Mouse (Mus musculus): Measurements from ENCODE around the gene Brd7. TPM values are rescaled to one million over a fixed set of nuclear protein-coding genes. Genes with fewer than 3 reads are reported as not detected.

The Brd7 gene
- polyA plus RNA-seq, 1 experiment from 2014 or later, result 74.4 TPM

DNA sequence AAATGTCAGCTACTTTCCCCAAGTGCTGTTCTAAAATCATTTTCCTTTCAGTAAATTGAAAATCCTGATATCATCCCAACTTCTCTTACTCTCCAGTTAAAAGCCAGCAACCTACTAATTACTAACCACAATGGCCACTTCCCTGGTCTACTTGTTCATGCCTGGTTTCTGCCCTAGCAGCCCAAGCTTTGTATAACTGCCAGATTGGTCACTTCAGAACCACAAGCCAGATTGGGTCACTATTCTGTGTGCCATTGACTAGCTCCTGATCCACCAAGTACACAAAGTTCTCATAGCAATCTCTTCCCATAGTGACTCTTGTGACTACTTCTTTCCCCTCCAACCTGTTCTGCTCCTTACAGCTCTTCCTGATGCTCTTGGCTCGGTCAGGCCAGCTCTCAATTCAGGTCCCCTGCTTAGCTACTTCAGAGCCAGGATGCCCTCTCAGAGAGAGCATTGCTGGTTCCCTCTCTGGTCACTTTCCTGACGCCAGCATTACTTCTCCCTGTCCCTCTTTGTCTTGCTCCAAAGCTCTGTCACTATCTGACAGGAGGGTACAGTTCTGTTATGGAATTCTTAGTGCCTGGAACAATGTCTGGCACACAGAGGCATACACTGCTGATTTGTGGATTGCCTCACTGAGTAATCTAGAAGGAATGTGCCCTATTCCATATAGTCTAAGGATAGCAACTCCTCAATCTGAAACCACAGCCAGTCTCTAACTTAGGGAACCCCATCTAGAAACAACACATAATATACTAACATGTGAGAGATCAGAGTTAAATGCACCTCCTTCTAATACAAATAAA lies 21.9 kb downstream of the Brd7 start:
- peaks cover 95% of the 10 kb centered on the region for H3K36me3 ChIP-seq
- no peak for ATAC-seq (replicated peaks; ENCODE audit: low FRiP score)
- no peak overlapping the region for H3K9ac ChIP-seq
- H3K27ac ChIP-seq, result no peak overlapping the region
- no peak overlapping the region for H3K4me2 ChIP-seq
- no peaks in the 10 kb centered on the region for H3K9me3 ChIP-seq (replicated peaks)
- 92% methylated on average over 2 of the region's 2 CpGs for WGBS
- no peaks in the 10 kb centered on the region for H3K27me3 ChIP-seq
- H3K4me1 ChIP-seq, result no peaks in the 10 kb centered on the region
- no peak overlapping the region for H3K4me3 ChIP-seq (replicated peaks)

DNA sequence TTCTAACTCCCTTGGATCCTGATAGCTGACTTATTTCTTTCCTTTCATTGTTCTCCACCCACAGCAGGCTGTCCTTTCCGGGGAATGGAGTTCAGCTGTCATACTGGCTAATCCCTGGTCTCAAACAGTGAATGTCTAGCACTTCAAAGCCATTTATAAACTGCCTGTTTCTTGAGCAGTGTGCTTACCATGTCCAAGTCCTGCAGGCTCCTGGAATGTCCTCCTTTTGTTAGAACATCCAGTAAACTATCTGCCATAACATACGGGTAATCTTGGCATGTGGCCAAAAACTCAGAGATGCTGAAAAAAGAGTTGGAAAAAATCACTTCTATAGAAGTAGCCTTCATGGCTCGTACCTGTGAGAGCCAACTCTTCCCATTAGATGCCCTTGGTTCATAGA lies 22.8 kb downstream of the Brd7 start:
- Histone ChIP-seq H3K27me3 (no peaks in the 10 kb centered on the region), H3K4me1 (no peaks in the 10 kb centered on the region), H3K27ac (no peak overlapping the region), H3K9ac (no peak overlapping the region), H3K4me3 (replicated peaks) (no peak overlapping the region), H3K9me3 (replicated peaks) (no peaks in the 10 kb centered on the region), H3K36me3 (peaks cover 95% of the 10 kb centered on the region), H3K4me2 (no peak overlapping the region)
- 67% methylated on average over 3 of the region's 3 CpGs for WGBS
- ATAC-seq (replicated peaks; ENCODE audit: low FRiP score), result no peak

DNA sequence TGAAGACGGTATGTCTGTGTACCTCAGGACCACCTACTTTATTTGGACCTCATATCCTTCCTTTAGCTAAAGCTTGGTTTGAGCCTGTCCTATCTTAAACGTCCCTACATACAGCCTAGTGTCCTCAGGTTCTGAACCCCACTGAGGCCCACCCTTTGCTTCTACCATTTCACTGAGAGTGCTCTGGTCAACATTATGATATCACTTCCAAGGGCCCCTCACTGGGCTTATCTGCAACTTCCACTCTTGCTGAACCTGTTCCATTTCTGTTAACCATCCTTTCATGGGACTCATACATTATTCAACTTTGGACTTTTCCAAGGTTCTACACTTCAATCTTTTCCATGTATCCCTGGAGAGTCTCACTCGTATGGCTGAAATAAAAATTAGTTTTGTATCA lies 27.0 kb downstream of the Brd7 start:
- Histone ChIP-seq H3K9me3 (replicated peaks) (no peaks in the 10 kb centered on the region), H3K9ac (no peak overlapping the region), H3K4me2 (no peak overlapping the region), H3K36me3 (peaks cover 97% of the 10 kb centered on the region), H3K27ac (no peak overlapping the region), H3K4me1 (no peaks in the 10 kb centered on the region), H3K27me3 (no peaks in the 10 kb centered on the region), H3K4me3 (replicated peaks) (no peak overlapping the region)
- 85% methylated on average over 3 of the region's 3 CpGs for WGBS
- ATAC-seq (replicated peaks; ENCODE audit: low FRiP score), result no peak

DNA sequence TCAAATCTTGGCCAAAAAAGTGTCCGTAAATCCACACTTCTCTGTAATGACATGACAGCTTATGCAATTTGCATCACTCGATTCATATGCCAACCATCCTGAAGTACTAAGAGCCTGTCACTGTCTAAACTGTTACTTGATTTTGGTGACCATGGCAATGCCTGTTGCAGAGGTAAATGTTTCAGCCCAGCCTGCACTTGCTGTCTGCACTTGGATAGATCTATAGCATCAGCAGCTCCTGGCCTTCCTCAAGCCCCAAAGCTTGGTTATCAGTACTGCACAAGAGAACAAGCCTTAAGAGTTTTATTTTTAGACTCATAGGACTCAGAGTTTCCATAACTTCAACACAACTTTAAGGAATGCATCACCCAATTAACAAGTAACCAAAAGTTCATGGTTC lies 27.6 kb downstream of the Brd7 start:
- no peak overlapping the region for H3K4me3 ChIP-seq (replicated peaks)
- H3K9me3 ChIP-seq (replicated peaks), result no peaks in the 10 kb centered on the region
- H3K4me1 ChIP-seq, result no peaks in the 10 kb centered on the region
- H3K9ac ChIP-seq, result no peak overlapping the region
- H3K36me3 ChIP-seq, result peaks cover 97% of the 10 kb centered on the region
- ATAC-seq (replicated peaks; ENCODE audit: low FRiP score), result no peak
- no peak overlapping the region for H3K4me2 ChIP-seq
- H3K27ac ChIP-seq, result no peak overlapping the region
- H3K27me3 ChIP-seq, result no peaks in the 10 kb centered on the region
- 92% methylated on average over 2 of the region's 2 CpGs for WGBS

DNA sequence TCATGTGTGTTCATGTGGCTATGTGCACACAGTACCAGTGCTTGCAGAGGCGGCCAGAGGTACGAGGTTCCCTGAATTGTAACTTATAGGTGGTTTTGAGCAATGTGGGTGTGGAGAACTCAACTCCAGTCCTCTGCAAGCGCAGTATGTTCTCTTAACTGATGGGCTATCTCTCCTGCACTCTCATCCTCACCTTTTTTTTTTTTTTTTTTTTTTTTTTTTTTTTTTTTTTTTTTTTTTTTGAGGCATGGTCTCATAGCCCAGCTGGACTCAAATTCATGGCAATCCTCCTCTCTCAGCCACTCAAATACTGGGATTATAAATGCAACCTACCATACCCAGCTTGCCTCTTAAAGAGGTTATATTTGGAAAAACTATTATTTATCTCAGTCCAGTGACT lies 31.2 kb downstream of the Brd7 start:
- WGBS, result 95% methylated on average over 3 of the region's 3 CpGs
- ATAC-seq (replicated peaks; ENCODE audit: low FRiP score), result no peak
- H3K36me3 ChIP-seq, result peaks cover 99% of the 10 kb centered on the region

DNA sequence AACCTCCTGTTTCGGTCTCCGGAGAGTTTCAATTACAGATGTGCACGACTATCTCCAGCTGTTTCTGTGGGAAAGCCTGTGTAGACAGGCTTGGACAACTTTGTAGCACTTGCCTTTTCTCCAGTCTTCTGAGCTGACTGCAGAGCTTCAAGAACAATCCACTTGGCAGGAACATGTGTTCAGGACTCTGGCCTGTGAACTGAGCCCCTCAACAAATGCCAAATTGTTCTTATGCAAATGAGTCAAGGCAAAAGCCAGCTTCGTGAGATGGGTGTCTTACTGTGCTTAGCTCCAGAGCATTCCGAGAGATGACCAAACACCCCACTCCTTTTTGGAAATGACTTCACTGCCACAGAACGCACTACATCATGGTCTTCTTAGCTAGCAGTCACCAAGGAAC lies 33.3 kb downstream of the Brd7 start:
- no peaks in the 10 kb centered on the region for H3K27me3 ChIP-seq
- ATAC-seq (replicated peaks; ENCODE audit: low FRiP score), result no peak
- H3K4me1 ChIP-seq, result no peaks in the 10 kb centered on the region
- no peak overlapping the region for H3K4me2 ChIP-seq
- 85% methylated on average over 6 of the region's 6 CpGs for WGBS
- no peaks in the 10 kb centered on the region for H3K9me3 ChIP-seq (replicated peaks)
- no peak overlapping the region for H3K4me3 ChIP-seq (replicated peaks)
- no peak overlapping the region for H3K9ac ChIP-seq
- H3K27ac ChIP-seq, result no peak overlapping the region
- H3K36me3 ChIP-seq, result peaks cover 89% of the 10 kb centered on the region

More for the DNA sequence above, 31.2 kb downstream of the Brd7 start:
- no peak overlapping the region for H3K4me3 ChIP-seq (replicated peaks)
- H3K9me3 ChIP-seq (replicated peaks), result no peaks in the 10 kb centered on the region
- H3K4me1 ChIP-seq, result no peaks in the 10 kb centered on the region
- no peak overlapping the region for H3K9ac ChIP-seq
- no peaks in the 10 kb centered on the region for H3K27me3 ChIP-seq
- no peak overlapping the region for H3K4me2 ChIP-seq
- H3K27ac ChIP-seq, result no peak overlapping the region

DNA sequence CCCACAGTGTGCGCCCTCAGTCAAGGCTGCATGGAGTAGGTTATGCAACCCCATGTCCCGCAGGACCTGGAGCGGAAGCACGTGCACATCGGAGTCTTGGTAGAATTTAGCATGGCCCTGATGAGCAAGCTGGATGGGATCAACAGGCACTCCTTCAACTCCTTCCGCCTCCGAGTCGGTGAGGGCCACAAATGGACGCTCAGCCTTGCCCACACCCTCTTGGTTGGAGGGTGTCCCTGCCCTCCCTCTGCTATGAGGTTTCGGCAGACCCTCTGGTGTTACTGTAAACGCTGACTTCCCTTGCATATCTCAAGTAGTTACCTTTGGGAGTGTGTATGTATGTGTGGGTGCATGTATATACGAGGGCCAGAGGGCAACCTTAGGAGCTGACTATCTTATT lies 35.7 kb downstream of the Brd7 start:
- Histone ChIP-seq H3K4me1 (no peaks in the 10 kb centered on the region), H3K27me3 (no peaks in the 10 kb centered on the region), H3K27ac (no peak overlapping the region), H3K9ac (no peak overlapping the region), H3K36me3 (peaks cover 65% of the 10 kb centered on the region), H3K9me3 (replicated peaks) (no peaks in the 10 kb centered on the region), H3K4me3 (replicated peaks) (no peak overlapping the region), H3K4me2 (no peak overlapping the region)
- WGBS, result 95% methylated on average over 12 of the region's 12 CpGs
- ATAC-seq (replicated peaks; ENCODE audit: low FRiP score), result no peak

DNA sequence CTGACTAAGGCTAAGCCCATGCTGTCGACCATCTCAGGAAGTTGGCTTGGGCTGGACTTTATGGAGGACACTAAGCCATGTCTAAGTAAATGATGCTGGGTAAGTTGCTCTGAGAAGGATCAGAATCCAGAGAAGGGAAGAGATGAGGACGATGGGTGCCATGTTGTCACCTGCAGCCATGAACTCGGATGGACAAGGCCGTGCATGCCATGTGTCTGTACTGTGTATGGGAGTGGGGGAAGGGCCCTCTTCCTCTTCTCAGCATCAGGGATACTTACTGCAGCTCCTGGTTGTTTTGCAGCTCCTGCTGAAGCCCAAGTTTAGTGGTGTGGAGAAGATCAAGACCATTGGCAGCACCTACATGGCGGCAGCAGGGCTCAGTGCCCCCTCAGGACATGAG lies 36.2 kb downstream of the Brd7 start:
- Histone ChIP-seq H3K36me3 (peaks cover 60% of the 10 kb centered on the region), H3K9ac (no peak overlapping the region), H3K27me3 (no peaks in the 10 kb centered on the region), H3K4me1 (no peaks in the 10 kb centered on the region), H3K9me3 (replicated peaks) (no peaks in the 10 kb centered on the region), H3K27ac (no peak overlapping the region), H3K4me2 (no peak overlapping the region), H3K4me3 (replicated peaks) (no peak overlapping the region)
- no peak for ATAC-seq (replicated peaks; ENCODE audit: low FRiP score)
- 85% methylated on average over 5 of the region's 5 CpGs for WGBS

DNA sequence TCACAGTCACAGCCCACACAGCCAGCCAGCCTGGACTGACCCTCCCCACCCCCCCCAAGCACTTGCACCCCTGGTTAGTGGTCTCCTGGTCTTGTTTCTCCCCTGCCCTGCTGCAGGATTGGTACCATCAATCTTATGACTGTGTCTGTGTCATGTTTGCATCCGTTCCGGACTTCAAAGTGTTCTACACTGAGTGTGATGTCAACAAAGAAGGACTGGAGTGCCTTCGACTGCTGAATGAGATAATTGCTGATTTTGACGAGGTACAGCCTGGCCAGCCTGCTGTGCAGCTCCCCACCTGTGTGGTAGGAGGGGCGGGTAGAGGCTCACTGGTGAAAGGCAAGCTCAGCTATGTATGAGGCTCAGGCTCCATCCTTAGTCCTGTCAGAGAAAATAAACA lies 36.7 kb downstream of the Brd7 start:
- Histone ChIP-seq H3K9ac (no peak overlapping the region), H3K36me3 (peaks cover 55% of the 10 kb centered on the region), H3K27me3 (no peaks in the 10 kb centered on the region), H3K4me1 (no peaks in the 10 kb centered on the region), H3K4me3 (replicated peaks) (no peak overlapping the region), H3K9me3 (replicated peaks) (no peaks in the 10 kb centered on the region), H3K4me2 (no peak overlapping the region), H3K27ac (no peak overlapping the region)
- WGBS, result 36% methylated on average over 5 of the region's 5 CpGs
- no peak; the same call in 1 of the 2 replicates for ATAC-seq (replicated peaks; ENCODE audit: low FRiP score)

DNA sequence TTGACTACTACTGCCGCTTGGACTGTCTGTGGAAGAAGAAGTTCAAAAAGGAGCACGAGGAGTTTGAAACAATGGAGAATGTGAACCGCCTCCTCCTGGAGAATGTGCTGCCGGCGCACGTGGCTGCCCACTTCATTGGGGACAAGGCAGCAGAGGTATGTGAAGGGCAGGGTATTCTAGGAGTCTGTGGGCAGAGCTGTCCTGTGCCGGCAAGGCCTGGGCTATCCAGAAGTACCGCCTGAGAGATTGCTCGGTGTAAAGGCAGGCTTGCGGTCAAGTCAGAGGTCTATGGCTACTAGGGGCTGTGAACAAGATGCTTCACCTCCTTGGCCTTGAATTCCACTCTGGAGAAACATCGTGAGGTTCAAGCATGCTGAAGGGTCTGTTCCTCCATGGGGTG lies 37.2 kb downstream of the Brd7 start:
- WGBS, result 90% methylated on average over 11 of the region's 11 CpGs

DNA sequence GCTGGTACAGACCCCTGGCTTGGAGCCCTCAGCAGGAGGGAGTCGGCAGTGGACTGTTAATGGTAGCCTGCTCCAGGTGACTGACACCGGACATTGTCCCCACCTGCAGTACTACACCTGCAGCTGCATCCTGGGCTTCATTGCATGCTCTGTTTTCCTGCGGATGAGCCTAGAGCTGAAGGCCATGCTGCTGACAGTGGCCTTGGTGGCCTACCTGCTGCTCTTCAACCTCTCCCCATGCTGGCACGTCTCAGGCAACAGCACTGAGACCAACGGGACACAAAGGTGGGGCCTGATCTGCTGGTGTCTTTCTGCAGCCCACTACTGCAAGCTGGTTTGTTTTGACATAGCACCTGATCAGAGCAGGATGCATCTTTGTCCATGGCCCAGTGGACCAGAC lies 38.5 kb downstream of the Brd7 start:
- Histone ChIP-seq H3K27ac (no peak overlapping the region), H3K4me1 (no peaks in the 10 kb centered on the region), H3K36me3 (peaks cover 37% of the 10 kb centered on the region), H3K27me3 (no peaks in the 10 kb centered on the region), H3K4me2 (no peak overlapping the region), H3K9ac (no peak overlapping the region), H3K9me3 (replicated peaks) (no peaks in the 10 kb centered on the region), H3K4me3 (replicated peaks) (no peak overlapping the region)
- WGBS, result 84% methylated on average over 5 of the region's 5 CpGs
- no peak for ATAC-seq (replicated peaks; ENCODE audit: low FRiP score)

More for the DNA sequence above, 37.2 kb downstream of the Brd7 start:
- no peak for ATAC-seq (replicated peaks; ENCODE audit: low FRiP score)
- Histone ChIP-seq H3K9me3 (replicated peaks) (no peaks in the 10 kb centered on the region), H3K4me2 (no peak overlapping the region), H3K4me1 (no peaks in the 10 kb centered on the region), H3K36me3 (peaks cover 50% of the 10 kb centered on the region), H3K27ac (no peak overlapping the region), H3K4me3 (replicated peaks) (no peak overlapping the region), H3K27me3 (no peaks in the 10 kb centered on the region), H3K9ac (no peak overlapping the region)

DNA sequence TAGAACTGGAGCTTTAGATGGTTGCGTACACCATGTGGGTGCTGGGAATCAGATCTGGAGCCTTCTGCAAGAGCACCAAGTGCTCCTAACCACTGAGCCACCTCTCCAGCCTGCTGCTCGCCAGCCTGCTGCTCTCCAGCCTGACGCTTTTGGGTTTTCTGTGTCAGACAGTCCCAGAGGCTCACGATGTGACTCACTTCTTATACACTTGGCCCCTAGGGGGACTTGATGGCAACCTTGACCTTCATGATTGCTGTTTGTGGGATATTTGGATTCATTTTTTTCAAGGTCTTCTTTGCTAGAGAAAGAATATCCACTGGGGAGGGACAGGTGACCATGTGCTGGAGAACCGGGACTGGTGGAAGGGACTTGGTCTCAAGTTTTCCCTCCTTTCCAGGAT lies 40.6 kb downstream of the Brd7 start:
- H3K9ac ChIP-seq, result no peak overlapping the region
- ATAC-seq (replicated peaks; ENCODE audit: low FRiP score), result no peak
- H3K4me1 ChIP-seq, result peaks cover 11% of the 10 kb centered on the region
- 91% methylated on average over 5 of the region's 5 CpGs for WGBS
- no peaks in the 10 kb centered on the region for H3K9me3 ChIP-seq (replicated peaks)
- H3K27me3 ChIP-seq, result no peaks in the 10 kb centered on the region
- no peak overlapping the region for H3K27ac ChIP-seq
- H3K36me3 ChIP-seq, result peaks cover 16% of the 10 kb centered on the region
- H3K4me2 ChIP-seq, result no peak overlapping the region
- H3K4me3 ChIP-seq (replicated peaks), result no peak overlapping the region

DNA sequence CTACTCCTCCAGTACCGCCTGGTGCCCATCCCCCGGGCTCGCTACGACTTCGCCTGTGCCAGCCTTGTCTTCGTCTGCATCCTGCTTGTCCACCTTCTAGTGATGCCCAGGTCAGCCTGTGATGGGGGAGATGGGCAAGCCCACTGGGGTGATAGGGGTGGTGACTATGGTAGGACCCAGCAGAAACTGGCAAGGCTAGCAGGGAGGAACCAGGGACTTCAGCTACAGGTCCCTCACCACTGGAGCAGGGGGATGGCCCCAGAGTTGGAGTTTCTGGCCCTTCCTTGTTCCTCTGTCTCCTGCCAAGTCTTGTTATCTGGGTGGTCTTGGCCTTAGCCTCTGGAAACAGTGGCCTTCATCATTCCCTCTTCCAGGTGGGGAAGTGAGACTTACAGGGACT lies 41.9 kb downstream of the Brd7 start:
- 84% methylated on average over 6 of the region's 6 CpGs for WGBS

More for the DNA sequence above, 41.9 kb downstream of the Brd7 start:
- H3K36me3 ChIP-seq, result peaks cover 4% of the 10 kb centered on the region; the same call in 1 of the 2 replicates
- peaks cover 16% of the 10 kb centered on the region for H3K4me1 ChIP-seq
- no peaks in the 10 kb centered on the region for H3K9me3 ChIP-seq (replicated peaks)
- no peak overlapping the region for H3K4me3 ChIP-seq (replicated peaks)
- H3K4me2 ChIP-seq, result no peak overlapping the region
- no peak overlapping the region for H3K27ac ChIP-seq
- ATAC-seq (replicated peaks; ENCODE audit: low FRiP score), result no peak
- H3K27me3 ChIP-seq, result no peaks in the 10 kb centered on the region
- H3K9ac ChIP-seq, result no peak overlapping the region

All from kidney, embryonic 15.5 days (tissue).